Mouse (Mus musculus): ENCODE results near the gene Tbce. TPM values are rescaled to one million over a fixed set of nuclear protein-coding genes. Genes with fewer than 3 reads are reported as not detected.
"Not testable (repeated sequence)": the region's sequence is repeated elsewhere in the genome, so short reads cannot be mapped to it uniquely, and the experiment has no call there.

Gene Tbce
- total RNA-seq, 2 experiments from 2014 or later: 29.1 to 30.1 TPM

GRCm38 (mm10) chr13:14033309-14034072 lies 5.9 kb downstream of the Tbce start:
- DNase-seq: no peak

- DNase-seq: no peak
These were observed 13.2 kb downstream of the Tbce start for GRCm38 (mm10) chr13:14026154-14026820.

- no peak for DNase-seq
These were observed 13.9 kb downstream of the Tbce start for GRCm38 (mm10) chr13:14025554-14025953.

GRCm38 (mm10) chr13:14021417-14021816 lies 18.0 kb downstream of the Tbce start:
- DNase-seq: not testable (repeated sequence)

GRCm38 (mm10) chr13:14018852-14019251 lies 20.6 kb downstream of the Tbce start:
- DNase-seq: no peak

- DNase-seq: no peak
These were observed 21.2 kb downstream of the Tbce start for GRCm38 (mm10) chr13:14018283-14018682.

- no peak for DNase-seq
These were observed 23.8 kb downstream of the Tbce start for GRCm38 (mm10) chr13:14015609-14016008.

- no peak for DNase-seq
These were observed 24.9 kb downstream of the Tbce start for GRCm38 (mm10) chr13:14014540-14014939.

GRCm38 (mm10) chr13:14014001-14014400 lies 25.4 kb downstream of the Tbce start:
- DNase-seq: no peak

GRCm38 (mm10) chr13:14011454-14011995 lies 27.9 kb downstream of the Tbce start:
- no peak for DNase-seq

- no peak for DNase-seq
These were observed 33.4 kb downstream of the Tbce start for GRCm38 (mm10) chr13:14006056-14006455.

- no peak for DNase-seq
These were observed 34.4 kb downstream of the Tbce start for GRCm38 (mm10) chr13:14004999-14005398.

- no peak for DNase-seq
These were observed 35.4 kb downstream of the Tbce start for GRCm38 (mm10) chr13:14004086-14004485.

- DNase-seq: no peak
These were observed 36.7 kb downstream of the Tbce start for GRCm38 (mm10) chr13:14002706-14003105.

- DNase-seq: no peak
These were observed 42.0 kb downstream of the Tbce start for GRCm38 (mm10) chr13:13997476-13997875.

GRCm38 (mm10) chr13:13995046-13995445 lies 44.4 kb downstream of the Tbce start:
- no peak for DNase-seq

- no peak for DNase-seq
These were observed 46.4 kb downstream of the Tbce start for GRCm38 (mm10) chr13:13993041-13993440.

GRCm38 (mm10) chr13:13990391-13990790 lies 49.0 kb downstream of the Tbce start:
- no peak for DNase-seq

GRCm38 (mm10) chr13:13989135-13989534 lies 50.3 kb downstream of the Tbce start:
- DNase-seq: no peak

- DNase-seq: no peak
These were observed 55.9 kb downstream of the Tbce start for GRCm38 (mm10) chr13:13983523-13983922.

- DNase-seq: not testable (repeated sequence)
These were observed 57.6 kb downstream of the Tbce start for GRCm38 (mm10) chr13:13981842-13982241.

GRCm38 (mm10) chr13:13969796-13970195 lies 69.6 kb downstream of the Tbce start:
- no peak for DNase-seq

GRCm38 (mm10) chr13:13968629-13969111 lies 70.8 kb downstream of the Tbce start:
- no peak for DNase-seq

GRCm38 (mm10) chr13:13966172-13966571 lies 73.3 kb downstream of the Tbce start:
- DNase-seq: no peak

All from heart, postnatal 4 days (tissue).